Mouse (Mus musculus): ENCODE measurements around the gene Upf3a. TPM values are rescaled to one million over a fixed set of nuclear protein-coding genes. Genes with fewer than 3 reads are reported as not detected.

Upf3a gene
- 42.4 and 45.1 TPM in 2 replicates for polyA plus RNA-seq (2015; fragmentation: Nextera tagmentation; extraction: Ambion mirVana)

DNA sequence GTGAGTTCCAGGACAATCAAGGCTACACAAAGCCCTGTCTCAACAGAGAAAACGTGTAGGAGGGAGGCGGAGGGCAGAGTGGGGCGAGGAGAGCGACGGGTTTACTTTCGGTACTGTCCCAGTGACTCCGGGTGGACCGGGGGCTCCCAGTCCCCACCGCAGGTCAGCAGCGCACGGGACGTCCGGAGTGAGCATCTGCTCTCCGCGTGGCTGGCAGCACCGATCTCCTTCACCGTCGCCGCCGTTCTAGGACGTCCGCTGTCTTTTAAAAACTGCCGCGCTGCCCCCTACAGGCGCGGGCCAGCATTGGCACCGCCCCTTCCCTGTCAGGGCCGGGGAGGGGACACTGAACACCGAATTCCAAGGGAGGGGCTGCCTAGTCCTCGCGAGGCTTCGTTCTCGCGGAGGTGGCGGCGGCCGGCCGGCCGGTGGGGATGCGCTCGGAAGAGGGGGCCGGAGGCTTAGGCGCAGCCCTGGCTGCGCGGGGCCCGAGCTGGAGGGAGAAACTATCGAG, at the start of gene Upf3a:
Upf3a (plus strand) TSS at position 366 of the 514 bp plus-strand sequence.

DNA sequence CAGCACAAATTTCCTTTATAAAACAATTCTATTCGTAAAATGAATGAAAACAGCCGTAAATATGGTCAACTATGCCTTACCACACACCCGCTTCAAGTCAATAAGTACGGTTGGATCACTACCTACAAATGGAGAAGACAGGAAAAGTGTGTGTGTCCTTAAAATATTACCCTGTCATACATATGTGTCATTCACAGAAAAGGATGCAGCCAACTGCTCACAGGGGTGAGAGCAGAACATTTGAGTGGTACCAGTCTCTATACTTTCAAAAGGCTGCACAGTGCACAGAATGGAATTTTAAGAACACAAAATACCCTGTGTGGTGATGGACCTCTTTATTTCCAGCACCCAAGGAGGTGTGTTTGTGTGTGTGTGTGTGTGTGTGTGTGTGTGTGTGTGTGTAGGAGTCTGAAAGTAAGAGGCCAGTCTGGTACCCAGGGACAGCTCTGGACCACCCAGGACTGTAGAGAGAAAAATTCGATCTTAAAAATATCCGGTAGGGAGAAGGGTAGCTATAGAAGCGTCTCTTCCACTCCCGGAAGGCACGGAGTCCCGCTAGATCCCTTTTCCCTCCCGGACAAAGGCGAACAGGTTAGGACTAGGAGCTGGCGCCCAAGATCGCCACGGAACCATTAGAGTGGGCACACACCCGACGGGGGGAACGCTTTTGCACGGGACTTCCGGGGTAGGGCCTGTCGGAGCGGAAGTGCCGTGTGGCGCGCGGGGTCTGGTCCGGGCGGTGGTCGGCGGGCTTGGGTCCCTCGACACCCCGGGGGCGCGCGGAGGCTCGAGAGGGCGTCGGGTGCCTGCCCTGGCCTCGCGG, 28.2 kb upstream of the Upf3a start, which contains the start of gene Cdc16:
Cdc16 (plus strand) TSS at position 695 of the 823 bp plus-strand sequence.

DNA sequence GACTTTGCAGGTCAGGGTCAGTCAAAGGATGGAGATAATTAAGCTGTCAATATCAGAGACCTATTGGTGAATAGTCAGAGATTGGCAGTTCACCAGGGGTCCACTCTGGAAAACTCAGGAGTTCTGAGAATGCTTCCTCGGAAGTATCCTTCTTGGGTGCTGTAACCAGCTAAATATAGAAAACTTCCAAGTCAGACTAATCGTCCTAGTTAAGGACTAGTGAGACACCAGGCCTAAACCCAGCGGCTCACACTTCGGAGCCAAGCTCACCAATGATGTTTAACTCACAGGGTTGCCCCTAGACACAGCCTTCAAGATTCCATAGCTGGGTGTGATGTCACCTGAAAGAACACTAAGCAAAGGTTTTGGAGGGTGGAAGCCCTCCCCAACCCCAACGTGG, 52.9 kb downstream of the Upf3a start, which contains the start of gene AF366264:
AF366264 (minus strand) TSS at position 101 of the 400 bp plus-strand sequence.

Other genes starting within 250 kb of the Upf3a start
- gene 1700029H14Rik, start 223.2 kb upstream of the Upf3a start, polyA plus RNA-seq (2015; fragmentation: Nextera tagmentation; extraction: Ambion mirVana): not detected in 2 replicates
- gene Rasa3, start 108.0 kb upstream of the Upf3a start, polyA plus RNA-seq (2015; fragmentation: Nextera tagmentation; extraction: Ambion mirVana): 33.8 and 34.1 TPM in 2 replicates
- 1.9 and 2.1 TPM in 2 replicates for gene Cfap97d2, start 79.7 kb upstream of the Upf3a start, polyA plus RNA-seq (2015; fragmentation: Nextera tagmentation; extraction: Ambion mirVana)
- 94.7 and 101 TPM in 2 replicates for gene Cdc16, start 27.9 kb upstream of the Upf3a start, polyA plus RNA-seq (2015; fragmentation: Nextera tagmentation; extraction: Ambion mirVana)
- not detected in 2 replicates for gene AF366264, start 52.8 kb downstream of the Upf3a start, polyA plus RNA-seq (2015; fragmentation: Nextera tagmentation; extraction: Ambion mirVana)
- gene Champ1, start 84.0 kb downstream of the Upf3a start, polyA plus RNA-seq (2015; fragmentation: Nextera tagmentation; extraction: Ambion mirVana): 28.0 and 29.9 TPM in 2 replicates
- 160 and 175 TPM in 2 replicates for gene Coprs, start 104.7 kb downstream of the Upf3a start, polyA plus RNA-seq (2015; fragmentation: Nextera tagmentation; extraction: Ambion mirVana)

All from neural tube, postnatal 0 days (tissue).